Mouse (Mus musculus) bone marrow, adult 2 months (tissue): Measurements from ENCODE around the gene Sipa1l1.

Experiments used
- CTCF ChIP-seq: fragments of 200-500 bp; IDR thresholded peaks from 2 replicates; pipeline ENCODE4 v1.5.1; 2011; ENCODE audit warnings: low read length, control low read depth; ENCODE audit not compliant: control insufficient read depth, insufficient read depth
- POLR2A ChIP-seq: fragments of 200-500 bp; IDR thresholded peaks from 2 replicates; pipeline ENCODE4 v1.6.1; 2011; ENCODE audit warnings: low read depth, mild to moderate bottlenecking, control low read depth, low read length, borderline replicate concordance; ENCODE audit not compliant: control insufficient read depth

DNA sequence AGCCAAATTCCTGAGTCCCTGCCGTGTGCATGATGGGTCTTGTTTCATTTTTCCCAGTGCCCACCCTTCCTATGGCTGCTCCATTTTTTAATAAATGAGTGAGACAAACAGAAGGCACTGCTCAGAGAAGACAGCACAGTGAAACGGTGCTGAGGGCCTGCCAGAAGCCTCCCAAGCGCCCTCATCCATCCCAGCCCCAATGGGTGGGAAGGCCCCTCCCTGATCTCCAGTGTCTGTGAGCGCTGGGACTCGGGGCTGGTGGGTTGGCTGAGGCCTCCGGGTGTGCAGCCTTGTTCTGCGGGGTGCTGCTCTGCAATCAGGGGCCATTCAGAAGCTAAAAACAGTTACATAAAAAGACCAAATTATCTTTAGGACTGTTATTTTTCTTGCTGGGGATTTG lies 231.7 kb downstream of the Sipa1l1 start:
- no peak for TF ChIP-seq CTCF
- TF ChIP-seq POLR2A, result no peak
